Mouse (Mus musculus) lung, embryonic 15.5 days (tissue): ENCODE measurements at regions not wholly inside any gene's neighbourhood (a gene's known extent, or its start where the extent isn't known, plus 50 kb on each side); places are given as distances from the start of the nearest gene placed in this dataset.
A peak's percentile ranks its signal among the peaks of the same experiment; 100 is the strongest.

Experiments used
- ATAC-seq: fragments of 200-750 bp; cut with Nextera tagmentation; 2 replicates; pipeline ENCODE4 v1.8.0; 2017; ENCODE audit warnings: moderate number of reproducible peaks, borderline replicate concordance; ENCODE audit not compliant: low FRiP score, low TSS enrichment; ENCODE audit errors: extremely low read depth
- H3K27ac ChIP-seq: fragments of 300-500 bp; sonication (generic); 2 replicates; pipeline ENCODE4 v1.5.1; 2015; ENCODE audit warnings: moderate library complexity, mild to moderate bottlenecking, inconsistent platforms
- H3K27me3 ChIP-seq: fragments of 300-500 bp; sonication (generic); 2 replicates; pipeline ENCODE4 v1.6.1; 2015; ENCODE audit warnings: inconsistent platforms
- H3K36me3 ChIP-seq: fragments of 300-500 bp; sonication (generic); 2 replicates; pipeline ENCODE4 v1.6.1; 2015; ENCODE audit warnings: inconsistent platforms
- H3K4me1 ChIP-seq: fragments of 300-500 bp; sonication (generic); 2 replicates; pipeline ENCODE4 v1.6.1; 2015; ENCODE audit warnings: inconsistent platforms
- H3K4me2 ChIP-seq: fragments of 300-500 bp; sonication (generic); 2 replicates; pipeline ENCODE4 v1.6.1; 2015; ENCODE audit warnings: inconsistent platforms, mild to moderate bottlenecking, moderate library complexity
- H3K4me3 ChIP-seq: fragments of 300-500 bp; sonication (generic); 2 replicates; pipeline ENCODE4 v1.5.1; 2015; ENCODE audit warnings: mild to moderate bottlenecking, inconsistent platforms
- H3K9ac ChIP-seq: fragments of 300-500 bp; sonication (generic); 2 replicates; pipeline ENCODE4 v1.6.1; 2015; ENCODE audit warnings: inconsistent platforms
- H3K9me3 ChIP-seq: fragments of 300-500 bp; sonication (generic); 2 replicates; pipeline ENCODE4 v1.6.1; 2016; ENCODE audit warnings: inconsistent platforms
- WGBS: fragments of 180-500 bp; shearing (Covaris S2); methylation state at CpG from one replicate; pipeline ENCODE4 v1.1.7; 2015; 5-methylcytosine and 5-hydroxymethylcytosine counted together

GRCm38 (mm10) chr6:143375951-143376713 lies 209.1 kb downstream of the Etnk1 start:
- peak; percentile 70; the same call in 1 of the 2 replicates for ATAC-seq
- Histone ChIP-seq H3K9me3 (no peaks in the 10 kb centered on the region), H3K9ac (no peak overlapping the region), H3K4me2 (peak overlapping the region; percentile 30), H3K4me1 (peaks cover 12% of the 10 kb centered on the region), H3K36me3 (no peaks in the 10 kb centered on the region), H3K27ac (no peak overlapping the region), H3K4me3 (no peak overlapping the region), H3K27me3 (no peaks in the 10 kb centered on the region)
- 45% methylated on average over 21 of the region's 21 CpGs for WGBS

GRCm38 (mm10) chr6:143377121-143377520 lies 210.1 kb downstream of the Etnk1 start:
- no peak overlapping the region for H3K4me3 ChIP-seq
- no peak overlapping the region for H3K27ac ChIP-seq
- H3K4me1 ChIP-seq = peaks cover 12% of the 10 kb centered on the region
- H3K9me3 ChIP-seq = no peaks in the 10 kb centered on the region
- H3K36me3 ChIP-seq = no peaks in the 10 kb centered on the region
- H3K9ac ChIP-seq = no peak overlapping the region
- no peak for ATAC-seq
- 83% methylated on average over 14 of the region's 14 CpGs for WGBS
- no peaks in the 10 kb centered on the region for H3K27me3 ChIP-seq
- no peak overlapping the region for H3K4me2 ChIP-seq

- Histone ChIP-seq H3K9me3 (no peaks in the 10 kb centered on the region), H3K27ac (no peak overlapping the region), H3K27me3 (no peaks in the 10 kb centered on the region), H3K36me3 (no peaks in the 10 kb centered on the region), H3K4me2 (no peak overlapping the region), H3K9ac (no peak overlapping the region), H3K4me3 (no peak overlapping the region), H3K4me1 (peaks cover 12% of the 10 kb centered on the region)
- no peak for ATAC-seq
- 91% methylated on average over 9 of the region's 9 CpGs for WGBS
These were observed 211.1 kb downstream of the Etnk1 start for GRCm38 (mm10) chr6:143378126-143378525.

GRCm38 (mm10) chr6:143380490-143380889 lies 213.5 kb downstream of the Etnk1 start:
- Histone ChIP-seq H3K4me1 (peaks cover 8% of the 10 kb centered on the region), H3K27ac (no peak overlapping the region), H3K36me3 (no peaks in the 10 kb centered on the region), H3K9me3 (no peaks in the 10 kb centered on the region), H3K4me2 (no peak overlapping the region), H3K9ac (no peak overlapping the region), H3K27me3 (no peaks in the 10 kb centered on the region), H3K4me3 (no peak overlapping the region)
- 90% methylated on average over 3 of the region's 3 CpGs for WGBS
- ATAC-seq = no peak

- H3K9ac ChIP-seq = no peak overlapping the region
- WGBS = 83% methylated on average over 16 of the region's 16 CpGs
These were observed 219.8 kb downstream of the Etnk1 start for GRCm38 (mm10) chr6:143386597-143387450.

GRCm38 (mm10) chr6:143393543-143394207 lies 226.7 kb downstream of the Etnk1 start:
- Histone ChIP-seq H3K4me2 (no peak overlapping the region), H3K4me3 (no peak overlapping the region), H3K9ac (no peak overlapping the region), H3K9me3 (no peaks in the 10 kb centered on the region), H3K27me3 (no peaks in the 10 kb centered on the region), H3K36me3 (no peaks in the 10 kb centered on the region), H3K4me1 (peaks cover 8% of the 10 kb centered on the region), H3K27ac (peak overlapping the region; percentile 77)
- ATAC-seq = peak; percentile 78; the same call in 1 of the 2 replicates
- 38% methylated on average over 10 of the region's 10 CpGs for WGBS

More at GRCm38 (mm10) chr6:143386597-143387450, 219.8 kb downstream of the Etnk1 start:
- Histone ChIP-seq H3K9me3 (no peaks in the 10 kb centered on the region; the same call in 1 of the 2 replicates), H3K36me3 (no peaks in the 10 kb centered on the region), H3K4me2 (no peak overlapping the region), H3K27me3 (no peaks in the 10 kb centered on the region), H3K4me3 (no peak overlapping the region), H3K4me1 (peaks cover 7% of the 10 kb centered on the region), H3K27ac (peak overlapping the region; percentile 18)
- ATAC-seq = peak; percentile 72

GRCm38 (mm10) chr6:143394377-143394776 lies 227.4 kb downstream of the Etnk1 start:
- Histone ChIP-seq H3K4me1 (peaks cover 8% of the 10 kb centered on the region), H3K36me3 (no peaks in the 10 kb centered on the region), H3K4me2 (no peak overlapping the region), H3K9ac (no peak overlapping the region), H3K4me3 (no peak overlapping the region), H3K27ac (peak overlapping the region; percentile 77), H3K9me3 (no peaks in the 10 kb centered on the region), H3K27me3 (no peaks in the 10 kb centered on the region)
- 65% methylated on average over 15 of the region's 15 CpGs for WGBS
- no peak for ATAC-seq

- no peak for ATAC-seq
These were observed 234.4 kb downstream of the Etnk1 start for GRCm38 (mm10) chr6:143401436-143401835.

GRCm38 (mm10) chr6:143401921-143402320 lies 234.9 kb downstream of the Etnk1 start:
- no peaks in the 10 kb centered on the region for H3K9me3 ChIP-seq
- H3K4me1 ChIP-seq = no peaks in the 10 kb centered on the region
- no peaks in the 10 kb centered on the region for H3K36me3 ChIP-seq
- no peak for ATAC-seq
- no peak overlapping the region for H3K9ac ChIP-seq
- H3K27me3 ChIP-seq = no peaks in the 10 kb centered on the region
- 77% methylated on average over 7 of the region's 7 CpGs for WGBS
- H3K4me3 ChIP-seq = no peak overlapping the region
- no peak overlapping the region for H3K4me2 ChIP-seq
- no peak overlapping the region for H3K27ac ChIP-seq

More at GRCm38 (mm10) chr6:143401436-143401835, 234.4 kb downstream of the Etnk1 start:
- no peak overlapping the region for H3K4me2 ChIP-seq
- no peak overlapping the region for H3K9ac ChIP-seq
- no peaks in the 10 kb centered on the region for H3K4me1 ChIP-seq
- WGBS = 30% methylated on average over 8 of the region's 8 CpGs
- no peak overlapping the region for H3K4me3 ChIP-seq
- no peaks in the 10 kb centered on the region for H3K27me3 ChIP-seq
- H3K9me3 ChIP-seq = no peaks in the 10 kb centered on the region
- H3K27ac ChIP-seq = no peak overlapping the region
- no peaks in the 10 kb centered on the region for H3K36me3 ChIP-seq

GRCm38 (mm10) chr6:143402766-143403165 lies 235.7 kb downstream of the Etnk1 start:
- Histone ChIP-seq H3K4me2 (no peak overlapping the region), H3K27ac (no peak overlapping the region), H3K4me1 (no peaks in the 10 kb centered on the region), H3K9ac (no peak overlapping the region), H3K9me3 (no peaks in the 10 kb centered on the region), H3K27me3 (no peaks in the 10 kb centered on the region), H3K36me3 (no peaks in the 10 kb centered on the region), H3K4me3 (no peak overlapping the region)
- no peak for ATAC-seq
- 89% methylated on average over 7 of the region's 7 CpGs for WGBS

GRCm38 (mm10) chr6:143404521-143404920 lies 237.5 kb downstream of the Etnk1 start:
- WGBS = 81% methylated on average over 4 of the region's 4 CpGs
- H3K9me3 ChIP-seq = no peaks in the 10 kb centered on the region
- H3K27me3 ChIP-seq = no peaks in the 10 kb centered on the region
- no peak for ATAC-seq
- H3K36me3 ChIP-seq = no peaks in the 10 kb centered on the region
- H3K27ac ChIP-seq = no peak overlapping the region
- H3K9ac ChIP-seq = no peak overlapping the region
- H3K4me3 ChIP-seq = no peak overlapping the region
- H3K4me1 ChIP-seq = no peaks in the 10 kb centered on the region
- no peak overlapping the region for H3K4me2 ChIP-seq
